Mouse (Mus musculus) large intestine, adult 2 months (tissue): ENCODE data around the gene Angptl6. TPM values are rescaled to one million over a fixed set of nuclear protein-coding genes. Genes with fewer than 3 reads are reported as not detected.
A peak's percentile ranks its signal among the peaks of the same experiment; 100 is the strongest.

Experiments
- DNase-seq: peaks from one replicate; pipeline ENCODE4 v3.0.0-alpha.2; 2012; ENCODE audit warnings: low read depth, low spot score
- WGBS: fragments of 180-500 bp; shearing (Covaris S2); methylation state at CpG from one replicate; pipeline ENCODE4 v1.1.7; 2018; 5-methylcytosine and 5-hydroxymethylcytosine counted together
- polyA plus RNA-seq: library from polyadenylated mRNA; depleted of rRNA; stranded (reverse); fragments of >200 nt; gene quantifications from 2 replicates; pipeline ENCODE4 v1.2.3, GENCODE M21; 2012

Gene Angptl6
- polyA plus RNA-seq, 1 experiment: 3.7 TPM

GRCm38 (mm10) chr9:20887704-20888385, 8.3 kb upstream of the Angptl6 start, which contains the start of gene Ppan:
TSS of gene Ppan (plus strand) at chr9:20888175.
- WGBS: under 1% methylated on average over 43 of the region's 43 CpGs
- DNase-seq: peak; percentile 93

GRCm38 (mm10) chr9:20887191-20887590, 7.7 kb upstream of the Angptl6 start:
- WGBS: 91% methylated on average over 6 of the region's 6 CpGs
- no peak for DNase-seq

GRCm38 (mm10) chr9:20886563-20886962, 7.0 kb upstream of the Angptl6 start:
- DNase-seq: no peak
- 100% methylated on average over 2 of the region's 2 CpGs for WGBS

GRCm38 (mm10) chr9:20878710-20879065, 839 bp downstream of the Angptl6 start:
- DNase-seq: no peak
- 12% methylated on average over 10 of the region's 10 CpGs for WGBS

GRCm38 (mm10) chr9:20878041-20878709, 1.4 kb downstream of the Angptl6 start:
- WGBS: under 1% methylated on average over 69 of the region's 69 CpGs

GRCm38 (mm10) chr9:20877118-20878040, 2.1 kb downstream of the Angptl6 start:
- DNase-seq: no peak
- 31% methylated on average over 14 of the region's 14 CpGs for WGBS

More at GRCm38 (mm10) chr9:20878041-20878709, 1.4 kb downstream of the Angptl6 start:
- peak; percentile 97 for DNase-seq

GRCm38 (mm10) chr9:20876318-20877117, 3.0 kb downstream of the Angptl6 start:
- DNase-seq: no peak
- WGBS: 76% methylated on average over 8 of the region's 9 CpGs

GRCm38 (mm10) chr9:20875021-20875790, 4.3 kb downstream of the Angptl6 start:
- WGBS: 70% methylated on average over 23 of the region's 23 CpGs
- no peak for DNase-seq

GRCm38 (mm10) chr9:20873521-20873920, 6.0 kb downstream of the Angptl6 start:
- WGBS: 87% methylated on average over 12 of the region's 12 CpGs
- DNase-seq: no peak

GRCm38 (mm10) chr9:20872991-20873390, 6.5 kb downstream of the Angptl6 start:
- DNase-seq: no peak
- WGBS: 90% methylated on average over 10 of the region's 10 CpGs

- DNase-seq: no peak
- WGBS: 85% methylated on average over 12 of the region's 12 CpGs
These were observed 9.0 kb downstream of the Angptl6 start for GRCm38 (mm10) chr9:20870211-20871173.

GRCm38 (mm10) chr9:20869246-20869645, 10.3 kb downstream of the Angptl6 start:
- 8% methylated on average over 19 of the region's 19 CpGs for WGBS
- no peak for DNase-seq

GRCm38 (mm10) chr9:20868448-20869001, 11.0 kb downstream of the Angptl6 start, which contains the start of gene A230050P20Rik:
TSS of gene A230050P20Rik (plus strand) at chr9:20868642.
- WGBS: 3% methylated on average over 53 of the region's 53 CpGs
- no peak for DNase-seq

- 47% methylated on average over 3 of the region's 3 CpGs for WGBS
- no peak for DNase-seq
These were observed 12.6 kb downstream of the Angptl6 start for GRCm38 (mm10) chr9:20866879-20867278.

- DNase-seq: no peak
- 54% methylated on average over 4 of the region's 4 CpGs for WGBS
These were observed 17.3 kb downstream of the Angptl6 start for GRCm38 (mm10) chr9:20862225-20862624.

- WGBS: 10% methylated on average over 4 of the region's 4 CpGs
- DNase-seq: no peak
These were observed 17.7 kb downstream of the Angptl6 start for GRCm38 (mm10) chr9:20861821-20862220.

GRCm38 (mm10) chr9:20859926-20860325, 19.6 kb downstream of the Angptl6 start:
- WGBS: 45% methylated on average over 6 of the region's 6 CpGs

More at GRCm38 (mm10) chr9:20859926-20860325, 19.6 kb downstream of the Angptl6 start:
- no peak for DNase-seq
